Mouse (Mus musculus): ENCODE measurements around the gene Zfp422. TPM values are rescaled to one million over a fixed set of nuclear protein-coding genes. Genes with fewer than 3 reads are reported as not detected.
A peak's percentile ranks its signal among the peaks of the same experiment; 100 is the strongest.

Zfp422 gene
- polyA plus RNA-seq, 1 experiment from 2014 or later: 369 TPM

DNA sequence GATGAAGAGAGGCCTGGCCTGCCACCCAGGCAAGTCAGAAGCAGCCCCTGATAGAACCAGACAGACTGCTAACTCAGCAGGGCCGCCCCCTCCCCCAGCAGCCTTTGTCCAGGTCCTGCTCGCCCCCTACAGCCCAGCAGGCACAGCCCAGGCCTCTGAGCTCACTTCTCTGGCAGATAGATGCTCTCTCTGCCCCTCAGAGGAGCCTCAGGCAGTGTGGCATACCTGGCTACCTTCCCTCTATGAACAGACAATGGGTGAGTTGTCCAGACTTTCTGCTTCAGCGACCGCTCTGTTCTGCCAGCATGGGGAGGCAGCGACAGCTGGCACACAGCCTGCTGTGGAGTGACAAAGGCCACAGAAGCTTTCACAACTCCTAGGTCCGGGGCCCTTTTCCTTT is 41.3 kb upstream of the Zfp422 start:
- 14% methylated on average over 6 of the region's 6 CpGs for WGBS
- DNase-seq (ENCODE audit: low spot score, missing footprints) (peak; percentile 92), ATAC-seq (ENCODE audit: low FRiP score) (no peak)
- Histone ChIP-seq H3K27me3 (ENCODE audit: control insufficient read depth, insufficient read depth, low read length) (no peaks in the 10 kb centered on the region), H3K4me3 (ENCODE audit: low read depth, low read length) (no peak overlapping the region), H3K36me3 (ENCODE audit: control insufficient read depth, insufficient read depth, low read length) (no peaks in the 10 kb centered on the region), H3K4me1 (ENCODE audit: control insufficient read depth, insufficient read depth, low read length) (peaks cover 46% of the 10 kb centered on the region), H3K4me2 (0 out of 2 replicates have a peak overlapping the region, but pooled peaks have one; percentile 9), H3K27ac (ENCODE audit: low read depth, low read length) (peak overlapping the region; percentile 75), H3K9ac (ENCODE audit: low read length) (peak overlapping the region; percentile 14), H3K9me3 (ENCODE audit: control insufficient read depth, low read length) (no peaks in the 10 kb centered on the region)

- Histone ChIP-seq H3K4me2 (no peak overlapping the region), H3K9me3 (ENCODE audit: control insufficient read depth, low read length) (no peaks in the 10 kb centered on the region), H3K9ac (ENCODE audit: low read length) (no peak overlapping the region), H3K27ac (ENCODE audit: low read depth, low read length) (no peak overlapping the region), H3K36me3 (ENCODE audit: control insufficient read depth, insufficient read depth, low read length) (no peaks in the 10 kb centered on the region), H3K27me3 (ENCODE audit: control insufficient read depth, insufficient read depth, low read length) (no peaks in the 10 kb centered on the region), H3K4me3 (ENCODE audit: low read depth, low read length) (no peak overlapping the region), H3K4me1 (ENCODE audit: control insufficient read depth, insufficient read depth, low read length) (peaks cover 46% of the 10 kb centered on the region)
- ATAC-seq (ENCODE audit: low FRiP score) (no peak), DNase-seq (ENCODE audit: low spot score, missing footprints) (no peak)
- WGBS: 53% methylated on average over 11 of the region's 11 CpGs
Measured at GRCm38 (mm10) chr6:116668682-116669470, 40.1 kb upstream of the Zfp422 start.

- Histone ChIP-seq H3K36me3 (ENCODE audit: control insufficient read depth, insufficient read depth, low read length) (no peaks in the 10 kb centered on the region), H3K9ac (ENCODE audit: low read length) (no peak overlapping the region), H3K9me3 (ENCODE audit: control insufficient read depth, low read length) (no peaks in the 10 kb centered on the region), H3K4me2 (no peak overlapping the region), H3K4me1 (ENCODE audit: control insufficient read depth, insufficient read depth, low read length) (peaks cover 42% of the 10 kb centered on the region), H3K4me3 (ENCODE audit: low read depth, low read length) (no peak overlapping the region), H3K27me3 (ENCODE audit: control insufficient read depth, insufficient read depth, low read length) (no peaks in the 10 kb centered on the region), H3K27ac (ENCODE audit: low read depth, low read length) (peak overlapping the region; percentile 60)
- ATAC-seq (ENCODE audit: low FRiP score): no peak
- DNase-seq (ENCODE audit: low spot score, missing footprints): no peak
- 63% methylated on average over 3 of the region's 3 CpGs for WGBS
Measured at GRCm38 (mm10) chr6:116667382-116667781, 38.6 kb upstream of the Zfp422 start.

GRCm38 (mm10) chr6:116666892-116667291 is 38.1 kb upstream of the Zfp422 start:
- H3K4me3 ChIP-seq (ENCODE audit: low read depth, low read length): no peak overlapping the region
- no peaks in the 10 kb centered on the region for H3K27me3 ChIP-seq (ENCODE audit: control insufficient read depth, insufficient read depth, low read length)
- DNase-seq (ENCODE audit: low spot score, missing footprints) (no peak), ATAC-seq (ENCODE audit: low FRiP score) (no peak)
- 27% methylated on average over 3 of the region's 3 CpGs for WGBS
- H3K9me3 ChIP-seq (ENCODE audit: control insufficient read depth, low read length): no peaks in the 10 kb centered on the region
- peaks cover 40% of the 10 kb centered on the region for H3K4me1 ChIP-seq (ENCODE audit: control insufficient read depth, insufficient read depth, low read length)
- no peaks in the 10 kb centered on the region for H3K36me3 ChIP-seq (ENCODE audit: control insufficient read depth, insufficient read depth, low read length)
- no peak overlapping the region for H3K9ac ChIP-seq (ENCODE audit: low read length)
- H3K27ac ChIP-seq (ENCODE audit: low read depth, low read length): peak overlapping the region; percentile 60
- no peak overlapping the region for H3K4me2 ChIP-seq

DNA sequence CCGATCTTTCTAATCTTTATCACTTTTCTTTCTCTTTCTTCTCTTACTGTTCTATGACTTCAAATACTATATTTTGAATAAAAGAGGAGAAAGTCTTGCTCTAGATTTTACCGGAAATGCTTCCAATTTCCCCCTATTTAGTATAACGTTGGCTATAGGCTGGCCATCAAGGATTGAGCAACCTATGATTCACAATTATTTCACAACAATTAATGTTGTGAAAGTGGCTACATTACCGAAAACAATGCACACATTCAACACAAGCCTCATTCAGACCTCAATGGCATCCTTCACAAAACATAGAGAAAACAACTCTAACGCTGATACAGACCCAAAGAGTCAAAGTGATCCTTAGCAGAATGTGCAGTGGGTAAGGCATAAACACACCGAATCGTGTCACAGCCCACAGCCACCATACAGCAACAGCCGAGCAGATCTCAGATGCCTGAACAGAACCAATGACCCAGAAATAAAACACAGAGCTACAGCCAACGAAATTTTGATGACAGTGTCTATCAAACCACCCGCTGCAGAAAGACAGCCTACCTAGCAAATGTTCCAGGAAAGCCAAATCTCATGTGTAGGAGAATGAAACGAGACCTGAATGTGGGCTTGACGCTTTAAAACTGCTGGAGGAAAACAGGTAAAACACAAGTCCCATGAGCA is 37.4 kb upstream of the Zfp422 start:
- Histone ChIP-seq H3K27ac (ENCODE audit: low read depth, low read length) (peak overlapping the region; percentile 51; the same call in 1 of the 2 replicates), H3K4me3 (ENCODE audit: low read depth, low read length) (no peak overlapping the region), H3K4me1 (ENCODE audit: control insufficient read depth, insufficient read depth, low read length) (peaks cover 33% of the 10 kb centered on the region), H3K4me2 (no peak overlapping the region), H3K9me3 (ENCODE audit: control insufficient read depth, low read length) (no peaks in the 10 kb centered on the region), H3K36me3 (ENCODE audit: control insufficient read depth, insufficient read depth, low read length) (no peaks in the 10 kb centered on the region), H3K9ac (ENCODE audit: low read length) (no peak overlapping the region), H3K27me3 (ENCODE audit: control insufficient read depth, insufficient read depth, low read length) (no peaks in the 10 kb centered on the region)
- ATAC-seq (ENCODE audit: low FRiP score) (no peak), DNase-seq (ENCODE audit: low spot score, missing footprints) (peak; percentile 80)
- WGBS: 74% methylated on average over 12 of the region's 12 CpGs

GRCm38 (mm10) chr6:116664830-116665229 is 36.0 kb upstream of the Zfp422 start:
- Histone ChIP-seq H3K9ac (ENCODE audit: low read length) (no peak overlapping the region), H3K4me2 (no peak overlapping the region), H3K27me3 (ENCODE audit: control insufficient read depth, insufficient read depth, low read length) (no peaks in the 10 kb centered on the region), H3K27ac (ENCODE audit: low read depth, low read length) (no peak overlapping the region), H3K9me3 (ENCODE audit: control insufficient read depth, low read length) (no peaks in the 10 kb centered on the region), H3K4me3 (ENCODE audit: low read depth, low read length) (no peak overlapping the region), H3K4me1 (ENCODE audit: control insufficient read depth, insufficient read depth, low read length) (peaks cover 20% of the 10 kb centered on the region), H3K36me3 (ENCODE audit: control insufficient read depth, insufficient read depth, low read length) (no peaks in the 10 kb centered on the region)
- ATAC-seq (ENCODE audit: low FRiP score) (no peak), DNase-seq (ENCODE audit: low spot score, missing footprints) (peak; percentile 66)
- WGBS: 76% methylated on average over 3 of the region's 3 CpGs

- H3K27me3 ChIP-seq (ENCODE audit: control insufficient read depth, insufficient read depth, low read length): no peaks in the 10 kb centered on the region
- no peaks in the 10 kb centered on the region for H3K36me3 ChIP-seq (ENCODE audit: control insufficient read depth, insufficient read depth, low read length)
- H3K9me3 ChIP-seq (ENCODE audit: control insufficient read depth, low read length): no peaks in the 10 kb centered on the region
- 79% methylated on average over 6 of the region's 6 CpGs for WGBS
- peaks cover 17% of the 10 kb centered on the region for H3K4me1 ChIP-seq (ENCODE audit: control insufficient read depth, insufficient read depth, low read length)
- H3K4me2 ChIP-seq: no peak overlapping the region
- H3K9ac ChIP-seq (ENCODE audit: low read length): no peak overlapping the region
- no peak overlapping the region for H3K4me3 ChIP-seq (ENCODE audit: low read depth, low read length)
- DNase-seq (ENCODE audit: low spot score, missing footprints): no peak
- no peak overlapping the region for H3K27ac ChIP-seq (ENCODE audit: low read depth, low read length)
- no peak for ATAC-seq (ENCODE audit: low FRiP score)
Measured at GRCm38 (mm10) chr6:116664031-116664430, 35.2 kb upstream of the Zfp422 start.

GRCm38 (mm10) chr6:116663364-116663763 is 34.6 kb upstream of the Zfp422 start:
- no peak overlapping the region for H3K4me3 ChIP-seq (ENCODE audit: low read depth, low read length)
- ATAC-seq (ENCODE audit: low FRiP score): no peak
- peaks cover 15% of the 10 kb centered on the region for H3K4me1 ChIP-seq (ENCODE audit: control insufficient read depth, insufficient read depth, low read length)
- H3K36me3 ChIP-seq (ENCODE audit: control insufficient read depth, insufficient read depth, low read length): no peaks in the 10 kb centered on the region
- H3K9me3 ChIP-seq (ENCODE audit: control insufficient read depth, low read length): no peaks in the 10 kb centered on the region
- no peak for DNase-seq (ENCODE audit: low spot score, missing footprints)
- H3K4me2 ChIP-seq: no peak overlapping the region
- H3K27me3 ChIP-seq (ENCODE audit: control insufficient read depth, insufficient read depth, low read length): no peaks in the 10 kb centered on the region
- no peak overlapping the region for H3K9ac ChIP-seq (ENCODE audit: low read length)
- WGBS: 93% methylated on average over 2 of the region's 2 CpGs
- no peak overlapping the region for H3K27ac ChIP-seq (ENCODE audit: low read depth, low read length)

- H3K27ac ChIP-seq (ENCODE audit: low read depth, low read length): no peak overlapping the region
- WGBS: 68% methylated on average over 9 of the region's 9 CpGs
- H3K4me1 ChIP-seq (ENCODE audit: control insufficient read depth, insufficient read depth, low read length): no peaks in the 10 kb centered on the region
- DNase-seq (ENCODE audit: low spot score, missing footprints) (peak; percentile 97), ATAC-seq (ENCODE audit: low FRiP score) (peak; percentile 80)
- no peak overlapping the region for H3K4me3 ChIP-seq (ENCODE audit: low read depth, low read length)
- H3K9ac ChIP-seq (ENCODE audit: low read length): no peak overlapping the region
- H3K9me3 ChIP-seq (ENCODE audit: control insufficient read depth, low read length): no peaks in the 10 kb centered on the region
- no peaks in the 10 kb centered on the region for H3K36me3 ChIP-seq (ENCODE audit: control insufficient read depth, insufficient read depth, low read length)
- H3K27me3 ChIP-seq (ENCODE audit: control insufficient read depth, insufficient read depth, low read length): no peaks in the 10 kb centered on the region
- no peak overlapping the region for H3K4me2 ChIP-seq
Measured at GRCm38 (mm10) chr6:116653684-116654454, 25.1 kb upstream of the Zfp422 start.
